Comparison of ENCODE assay signal across 8 mouse cellular contexts in the genomic region with DNA sequence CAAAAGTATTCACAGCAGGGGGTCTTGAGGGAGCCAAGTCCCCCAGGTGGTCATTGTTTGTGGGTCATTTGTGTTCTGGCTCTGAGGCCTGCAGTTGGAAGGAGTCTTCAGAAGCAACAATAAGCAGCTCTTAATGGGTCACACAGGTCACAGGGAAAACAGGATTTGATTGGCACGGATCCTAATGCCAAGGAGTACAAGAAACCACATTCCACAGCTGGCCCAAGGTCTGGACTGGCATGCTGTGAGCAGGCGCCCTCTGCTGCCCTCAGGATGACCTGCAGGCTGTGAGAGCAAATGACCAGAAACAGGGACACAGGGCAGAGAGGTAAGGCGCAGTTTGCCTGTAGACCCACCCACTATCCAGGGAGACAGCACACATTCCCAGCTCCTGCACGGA. TPM values are rescaled to one million over a fixed set of nuclear protein-coding genes. Genes with fewer than 3 reads are reported as not detected.
DNase-seq lines count a peak whose midpoint lies in the region; ATAC-seq and TF ChIP-seq lines count a peak whose summit lies in the region.

No protein-coding gene starts in this region.

- peak; percentile 46 for TF ChIP-seq CTCF in heart, postnatal 0 days (IDR thresholded peaks at IDR 0.05; ENCODE audit: low read depth)
- TF ChIP-seq CTCF in kidney, adult 2 months (conservative IDR thresholded peaks at IDR 0.05; ENCODE audit: insufficient read depth, insufficient read length, low read depth, low read length): peak; percentile 57; the same call in 1 of the 2 replicates

- H3K9ac ChIP-seq in heart, postnatal 0 days (replicated peaks; ENCODE audit: low read depth, low read length): no peak overlapping the region

- H3K36me3 ChIP-seq in heart, postnatal 0 days (replicated peaks; ENCODE audit: control insufficient read depth, insufficient read depth, low read length): no peaks in the 10 kb centered on the region
- H3K36me3 ChIP-seq in kidney, adult 2 months (ENCODE audit: control insufficient read depth, insufficient read depth, low read length): no peaks in the 10 kb centered on the region

- no peak for TF ChIP-seq POLR2A in kidney, adult 2 months (IDR thresholded peaks at IDR 0.05; ENCODE audit: low read depth, low read length)

- 23% methylated on average over 4 of the region's 4 CpGs for WGBS in heart, postnatal 0 days
- WGBS in kidney, adult 2 months: 31% methylated on average over 4 of the region's 4 CpGs

- no peak overlapping the region for H3K4me2 ChIP-seq in heart, postnatal 0 days (ENCODE audit: low read depth, low read length)

- ATAC-seq in heart, postnatal 0 days (ENCODE audit: insufficient read depth, low read depth): no peak
- ATAC-seq in megakaryocyte progenitor cell, adult 5-6 weeks (replicated peaks; ENCODE audit: poor library complexity): peak; percentile 82
- ATAC-seq in frontal cortex, adult (ENCODE audit: low TSS enrichment): no peak; the same call in 1 of the 2 replicates
- no peak for ATAC-seq in cerebellum, adult (ENCODE audit: insufficient number of reproducible peaks, low FRiP score, low TSS enrichment)

- H3K27ac ChIP-seq in heart, postnatal 0 days (ENCODE audit: low read depth): no peak overlapping the region
- H3K27ac ChIP-seq in kidney, adult 2 months (ENCODE audit: insufficient read depth, low read depth, low read length): no peak overlapping the region

- H3K4me3 ChIP-seq in heart, postnatal 0 days (ENCODE audit: low read depth, low read length): no peak overlapping the region
- H3K4me3 ChIP-seq in kidney, adult 2 months (ENCODE audit: insufficient read depth, low read depth, low read length): no peak overlapping the region

- H3K9me3 ChIP-seq in heart, postnatal 0 days (replicated peaks; ENCODE audit: control insufficient read depth, low read length): no peaks in the 10 kb centered on the region

- H3K4me1 ChIP-seq in heart, postnatal 0 days (ENCODE audit: control insufficient read depth, insufficient read depth): no peaks in the 10 kb centered on the region
- no peaks in the 10 kb centered on the region for H3K4me1 ChIP-seq in kidney, adult 2 months (ENCODE audit: control insufficient read depth, insufficient read depth, low read length)

- H3K27me3 ChIP-seq in heart, postnatal 0 days (ENCODE audit: control insufficient read depth, insufficient read depth, low read length): no peaks in the 10 kb centered on the region
- no peaks in the 10 kb centered on the region for H3K27me3 ChIP-seq in kidney, adult 2 months (replicated peaks; ENCODE audit: control insufficient read depth, insufficient read depth, low read length)

- DNase-seq in heart, postnatal 0 days (ENCODE audit: low spot score): no peak
- DNase-seq in heart, adult 8-10 months (ENCODE audit: low spot score): no peak
- peak; percentile 22 for DNase-seq in 3T3-L1 (ENCODE audit: low read depth, low spot score)
- DNase-seq in ZHBTc4 (ENCODE audit: low read depth, low spot score): peak; percentile 66
- DNase-seq in kidney, adult 2 months: peak; percentile 70

- TF ChIP-seq EP300 in heart, postnatal 0 days (IDR thresholded peaks at IDR 0.05; ENCODE audit: low read depth): no peak

RNA-seq across cellular contexts. Expression of gene Rimbp2, which starts 23.0 kb away (rescaled TPM):
- 0.04 TPM in 1 of 2 replicates, not detected in the other for total RNA-seq in heart, postnatal 0 days (2014; rRNA removed; ENCODE audit: low replicate concordance)
- polyA plus RNA-seq in heart, postnatal 0 days (2015; fragmentation: Nextera tagmentation; extraction: Ambion mirVana): 0.03 and 0.07 TPM in 2 replicates
- under 1 TPM in 1 of 4 experiments, not detected in 3; 0.09 TPM for total RNA-seq in heart, adult 8-10 months (2022)
- 0.11 and 0.55 TPM in 2 replicates for polyA plus RNA-seq in kidney, adult 2 months (2012; rRNA removed)
- not detected in 2 replicates for total RNA-seq in megakaryocyte progenitor cell, adult 5-6 weeks (2015)
- total RNA-seq in megakaryocyte progenitor cell, adult 5-6 weeks (2017): not detected in 2 replicates

RNA-seq across cellular contexts. Expression of gene Stx2, which starts 32.1 kb away (rescaled TPM):
- 19.8 and 36.8 TPM in 2 replicates for total RNA-seq in heart, postnatal 0 days (2014; rRNA removed; ENCODE audit: low replicate concordance)
- 14.6 and 16.3 TPM in 2 replicates for polyA plus RNA-seq in heart, postnatal 0 days (2015; fragmentation: Nextera tagmentation; extraction: Ambion mirVana)
- 10 to 100 TPM; 10.0 to 15.5 (median 12.4) TPM for total RNA-seq in heart, adult 8-10 months (2022)
- polyA plus RNA-seq in kidney, adult 2 months (2012; rRNA removed): 22.4 and 24.8 TPM in 2 replicates
- total RNA-seq in megakaryocyte progenitor cell, adult 5-6 weeks (2015): 12.6 and 19.4 TPM in 2 replicates
- total RNA-seq in megakaryocyte progenitor cell, adult 5-6 weeks (2017): 24.3 and 26.0 TPM in 2 replicates

RNA-seq across cellular contexts. Expression of gene Ran, which starts 43.6 kb away (rescaled TPM):
- total RNA-seq in heart, postnatal 0 days (2014; rRNA removed; ENCODE audit: low replicate concordance): 128 and 989 TPM in 2 replicates
- polyA plus RNA-seq in heart, postnatal 0 days (2015; fragmentation: Nextera tagmentation; extraction: Ambion mirVana): 188 and 196 TPM in 2 replicates
- 100 to 1,000 TPM in 2 of 4 experiments, 10 to 100 TPM in 2; 97.6 to 107 (median 102) TPM for total RNA-seq in heart, adult 8-10 months (2022)
- 45.6 and 48.6 TPM in 2 replicates for polyA plus RNA-seq in kidney, adult 2 months (2012; rRNA removed)
- 583 and 587 TPM in 2 replicates for total RNA-seq in megakaryocyte progenitor cell, adult 5-6 weeks (2015)
- 525 and 594 TPM in 2 replicates for total RNA-seq in megakaryocyte progenitor cell, adult 5-6 weeks (2017)

Comparison
In these comparisons a context has a peak if more than half of its experiments do, and no peak if none do; other contexts are left out.
1. DNase-seq: peak in 3T3-L1 (single experiment), ZHBTc4 (single experiment) and kidney, adult 2 months (single experiment); none in heart, postnatal 0 days (single experiment) and heart, adult 8-10 months (single experiment).